In genomic region chr14:84175446-84175845, GRCm38 (mm10) we compare ENCODE assay signal across 14 mouse cellular contexts.
DNase-seq lines count a peak whose midpoint lies in the region; ATAC-seq lines count a peak whose summit lies in the region.
"Had no signal": no experiment of that assay in that cellular context is flagged by ENCODE, and none has a peak within 500 bp of the region (broad histone marks: within the 10 kb centered on the region; RNA-seq: fewer than 3 reads in every experiment).

No protein-coding gene starts in this region.

- peak; percentile 91 for ATAC-seq in frontal cortex, adult (ENCODE audit: low TSS enrichment)
- ATAC-seq in CD4-positive, CD25-positive, alpha-beta regulatory T cell, adult 4 months: no peak
- ATAC-seq: hindbrain, postnatal 0 days had no signal

- peak; percentile 61 to 87 for DNase-seq in layer of hippocampus, adult 18-20 months (ENCODE audit: low spot score in 2 of 2)
- DNase-seq in left cerebral cortex, adult 18-20 months (ENCODE audit: low spot score in 2 of 2): peak; percentile 3 to 26
- DNase-seq in right cerebral cortex, postnatal 25 days: peak; percentile 13
- no peak for DNase-seq in embryo, embryonic 9.5 days (ENCODE audit: extremely low spot score)
- DNase-seq in heart, adult 8-10 months (ENCODE audit: low spot score): no peak
- DNase-seq: adrenal gland, adult 8-10 months; kidney, adult 8-10 months; kidney, postnatal 4 days; lung, adult 2 months; lung, postnatal 4 days; retina, postnatal 1 day had no signal

Comparison
In these comparisons a context has a peak if more than half of its experiments do, and no peak if none do; other contexts are left out.
1. DNase-seq: peak in layer of hippocampus, adult 18-20 months (2 of 2), left cerebral cortex, adult 18-20 months (2 of 2) and right cerebral cortex, postnatal 25 days (single experiment); none in embryo, embryonic 9.5 days (single experiment) and heart, adult 8-10 months (single experiment).